Comparison of ENCODE assay signal across 13 mouse cellular contexts in genomic region chr16:37811874-37812273, GRCm38 (mm10). TPM values are rescaled to one million over a fixed set of nuclear protein-coding genes. Genes with fewer than 3 reads are reported as not detected.
DNase-seq lines count a peak whose midpoint lies in the region; ATAC-seq and TF ChIP-seq lines count a peak whose summit lies in the region.
"Had no signal": no experiment of that assay in that cellular context is flagged by ENCODE, and none has a peak within 500 bp of the region (broad histone marks: within the 10 kb centered on the region; RNA-seq: fewer than 3 reads in every experiment).

No protein-coding gene starts in this region.

- no peak for DNase-seq in gastrocnemius, adult 2 months
- DNase-seq in gastrocnemius, postnatal 4 days (ENCODE audit: low spot score in 2 of 2): no peak
- DNase-seq in layer of hippocampus, adult 2 months (ENCODE audit: low spot score in 2 of 2): no peak
- DNase-seq in layer of hippocampus, adult 8-10 months (ENCODE audit: low spot score in 2 of 2): no peak
- no peak for DNase-seq in adrenal gland, postnatal 4 days (ENCODE audit: low spot score in 2 of 2)
- DNase-seq in thymus, adult 2 months: no peak
- DNase-seq: liver, postnatal 0 days had no signal

- no peak for ATAC-seq in embryonic facial prominence, embryonic 15.5 days (ENCODE audit: insufficient number of reproducible peaks, low FRiP score, low TSS enrichment, low read depth)
- ATAC-seq in midbrain, embryonic 13.5 days: no peak
- ATAC-seq: liver, postnatal 0 days had no signal

- no peak for TF ChIP-seq POLR2A in thymus, adult 2 months (IDR thresholded peaks at IDR 0.05; ENCODE audit: control insufficient read depth, extremely low read depth, insufficient read depth, low read length, poor library complexity)

- H3K4me3 ChIP-seq in gastrocnemius, adult 2 months: no peak overlapping the region
- H3K4me3 ChIP-seq in layer of hippocampus, adult 2 months: no peak overlapping the region; the same call in 1 of the 2 replicates
- H3K4me3 ChIP-seq in embryonic facial prominence, embryonic 15.5 days (replicated peaks): no peak overlapping the region
- no peak overlapping the region for H3K4me3 ChIP-seq in midbrain, embryonic 13.5 days (replicated peaks)
- no peak overlapping the region for H3K4me3 ChIP-seq in thymus, adult 2 months (ENCODE audit: control insufficient read depth, insufficient read depth, low read length)
- H3K4me3 ChIP-seq: embryonic facial prominence, embryonic 12.5 days had no signal

- 86% methylated on average over 8 of the region's 8 CpGs for WGBS in embryonic facial prominence, embryonic 15.5 days
- 93% methylated on average over 8 of the region's 8 CpGs for WGBS in midbrain, embryonic 13.5 days
- WGBS in thymus, adult 2 months: 98% methylated on average over 8 of the region's 8 CpGs

- H3K27me3 ChIP-seq in embryonic facial prominence, embryonic 15.5 days: no peaks in the 10 kb centered on the region
- no peaks in the 10 kb centered on the region for H3K27me3 ChIP-seq in midbrain, embryonic 13.5 days
- H3K27me3 ChIP-seq in thymus, adult 2 months (ENCODE audit: control insufficient read depth, insufficient read depth, low read length): no peaks in the 10 kb centered on the region
- H3K27me3 ChIP-seq: embryonic facial prominence, embryonic 12.5 days had no signal

- H3K9ac ChIP-seq in embryonic facial prominence, embryonic 15.5 days: no peak overlapping the region
- 0 out of 2 replicates have a peak overlapping the region, but pooled peaks have one; percentile 34 for H3K9ac ChIP-seq in midbrain, embryonic 13.5 days (replicated peaks)
- H3K9ac ChIP-seq: embryonic facial prominence, embryonic 12.5 days; liver, postnatal 0 days had no signal

- TF ChIP-seq CTCF in gastrocnemius, adult 2 months (IDR thresholded peaks at IDR 0.05): no peak
- TF ChIP-seq CTCF in layer of hippocampus, adult 2 months (conservative IDR thresholded peaks at IDR 0.05): no peak
- TF ChIP-seq CTCF in thymus, adult 2 months (IDR thresholded peaks at IDR 0.05; ENCODE audit: borderline replicate concordance, control insufficient read depth, extremely low read depth, insufficient read depth, low read length, poor library complexity): no peak

- intact Hi-C loops in gastrocnemius, adult 2 months (cut with DNase I): loop anchor here (5.0 kb wide), 2 partner anchors 125 to 135 kb away; no protein-coding TSS in a partner anchor

- H3K4me2 ChIP-seq in embryonic facial prominence, embryonic 15.5 days (replicated peaks): no peak overlapping the region
- H3K4me2 ChIP-seq in midbrain, embryonic 13.5 days (replicated peaks): no peak overlapping the region
- H3K4me2 ChIP-seq: embryonic facial prominence, embryonic 12.5 days had no signal

- peaks cover 58% of the 10 kb centered on the region for H3K4me1 ChIP-seq in embryonic facial prominence, embryonic 15.5 days
- H3K4me1 ChIP-seq in midbrain, embryonic 13.5 days (replicated peaks): peaks cover 36% of the 10 kb centered on the region
- peaks cover 2% of the 10 kb centered on the region; the same call in 1 of the 2 replicates for H3K4me1 ChIP-seq in thymus, adult 2 months (replicated peaks; ENCODE audit: control insufficient read depth, insufficient read depth, low read length)

- H3K9me3 ChIP-seq in embryonic facial prominence, embryonic 15.5 days (replicated peaks): no peaks in the 10 kb centered on the region
- H3K9me3 ChIP-seq in midbrain, embryonic 13.5 days: no peaks in the 10 kb centered on the region
- H3K9me3 ChIP-seq: embryonic facial prominence, embryonic 12.5 days had no signal

- H3K36me3 ChIP-seq in embryonic facial prominence, embryonic 15.5 days: peaks cover 16% of the 10 kb centered on the region; the same call in 1 of the 2 replicates
- H3K36me3 ChIP-seq in midbrain, embryonic 13.5 days: 0 out of 2 replicates have a peak, but pooled peaks cover 2% of the 10 kb centered on the region
- H3K36me3 ChIP-seq in thymus, adult 2 months (ENCODE audit: control insufficient read depth, insufficient read depth, low read length): no peaks in the 10 kb centered on the region

- H3K27ac ChIP-seq in gastrocnemius, adult 2 months: peak overlapping the region; percentile 75
- H3K27ac ChIP-seq in layer of hippocampus, adult 2 months: peak overlapping the region; percentile 95
- H3K27ac ChIP-seq in embryonic facial prominence, embryonic 15.5 days (replicated peaks): peak overlapping the region; percentile 39; the same call in 1 of the 2 replicates
- H3K27ac ChIP-seq in midbrain, embryonic 13.5 days: peak overlapping the region; percentile 59
- H3K27ac ChIP-seq in thymus, adult 2 months (ENCODE audit: control insufficient read depth, insufficient read depth, low read length): no peak overlapping the region

RNA-seq across cellular contexts. Expression of gene Fstl1, which starts 35.2 kb away (rescaled TPM):
- total RNA-seq in gastrocnemius, adult 2 months (2021): 10 to 100 TPM; 30.2 to 54.1 TPM
- 100 to 1,000 TPM; 710 to 767 TPM for total RNA-seq in gastrocnemius, postnatal 4 days (2021)
- 10 to 100 TPM; 34.5 to 41.8 TPM for total RNA-seq in layer of hippocampus, adult 2 months (2021)
- total RNA-seq in layer of hippocampus, adult 8-10 months (2022): 10 to 100 TPM; 33.3 to 45.7 (median 36.2) TPM
- 725 and 741 TPM in 2 replicates for polyA plus RNA-seq in embryonic facial prominence, embryonic 15.5 days (2015; fragmentation: Nextera tagmentation; extraction: Ambion mirVana)
- 98.9 and 99.0 TPM in 2 replicates for polyA plus RNA-seq in midbrain, embryonic 13.5 days (2015; fragmentation: Nextera tagmentation; extraction: Ambion mirVana)
- 100 to 1,000 TPM; 242 to 304 TPM for total RNA-seq in adrenal gland, postnatal 4 days (2021)
- 9.2 and 9.6 TPM in 2 replicates for polyA plus RNA-seq in thymus, adult 2 months (2012; rRNA removed)

RNA-seq across cellular contexts. Expression of gene Gm36028, which starts 49.1 kb away (rescaled TPM):
- not detected for total RNA-seq in gastrocnemius, adult 2 months (2021)
- not detected for total RNA-seq in gastrocnemius, postnatal 4 days (2021)
- not detected for total RNA-seq in layer of hippocampus, adult 2 months (2021)
- not detected for total RNA-seq in layer of hippocampus, adult 8-10 months (2022)
- polyA plus RNA-seq in embryonic facial prominence, embryonic 15.5 days (2015; fragmentation: Nextera tagmentation; extraction: Ambion mirVana): 0.19 and 0.20 TPM in 2 replicates
- 0.19 and 0.24 TPM in 2 replicates for polyA plus RNA-seq in midbrain, embryonic 13.5 days (2015; fragmentation: Nextera tagmentation; extraction: Ambion mirVana)
- total RNA-seq in adrenal gland, postnatal 4 days (2021): under 1 TPM; 0.25 to 0.28 TPM
- 0.15 TPM in 1 of 2 replicates, not detected in the other for polyA plus RNA-seq in thymus, adult 2 months (2012; rRNA removed)
- total RNA-seq: gastrocnemius, adult 8-10 months; left cerebral cortex, postnatal 36 days had no signal
- polyA plus RNA-seq: liver, postnatal 0 days; spleen, adult 2 months had no signal

RNA-seq across cellular contexts. Expression of gene Lrrc58, which starts 56.3 kb away (rescaled TPM):
- 10 to 100 TPM; 52.3 to 61.3 TPM for total RNA-seq in gastrocnemius, adult 2 months (2021)
- total RNA-seq in gastrocnemius, postnatal 4 days (2021): 10 to 100 TPM; 65.5 to 68.2 TPM
- 100 to 1,000 TPM in 1 of 2 experiments, 10 to 100 TPM in 1; 97.2 to 102 TPM for total RNA-seq in layer of hippocampus, adult 2 months (2021)
- total RNA-seq in layer of hippocampus, adult 8-10 months (2022): 10 to 100 TPM; 91.9 to 98.2 (median 96.2) TPM
- 53.8 and 56.7 TPM in 2 replicates for polyA plus RNA-seq in embryonic facial prominence, embryonic 15.5 days (2015; fragmentation: Nextera tagmentation; extraction: Ambion mirVana)
- 41.3 and 43.1 TPM in 2 replicates for polyA plus RNA-seq in midbrain, embryonic 13.5 days (2015; fragmentation: Nextera tagmentation; extraction: Ambion mirVana)
- 100 to 1,000 TPM; 180 to 183 TPM for total RNA-seq in adrenal gland, postnatal 4 days (2021)
- polyA plus RNA-seq in thymus, adult 2 months (2012; rRNA removed): 15.3 and 22.7 TPM in 2 replicates

Comparison
In these comparisons a context has a peak if more than half of its experiments do, and no peak if none do; other contexts are left out.
1. RNA of gene Fstl1, which starts 35.2 kb away (total RNA-seq): 710 to 767 TPM in gastrocnemius, postnatal 4 days and 242 to 304 TPM in adrenal gland, postnatal 4 days; 30.2 to 54.1 TPM in gastrocnemius, adult 2 months, 34.5 to 41.8 TPM in layer of hippocampus, adult 2 months and 33.3 to 45.7 TPM in layer of hippocampus, adult 8-10 months; every median in the first group is over 4 times any median in the second.